Mouse (Mus musculus): ENCODE data around the gene Nr3c2.

Nr3c2 gene

DNA sequence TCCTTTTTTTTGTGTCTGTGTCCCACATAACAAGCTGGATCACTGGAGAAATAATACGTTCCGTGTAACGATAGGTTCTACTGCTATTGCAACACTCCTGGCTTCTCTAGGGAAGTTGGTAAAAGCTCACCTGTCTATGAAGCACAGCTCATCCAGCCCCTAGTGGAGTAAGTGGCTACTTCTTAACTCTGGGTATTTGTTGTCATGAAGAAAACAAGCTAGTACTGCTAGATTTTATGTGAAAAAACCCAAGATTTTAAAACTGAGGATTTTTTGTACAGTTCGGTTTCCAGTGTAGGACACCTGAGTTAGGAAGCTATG is 271.2 kb downstream of the Nr3c2 start:
- DNase-seq (ENCODE audit: low spot score in 2 of 2), result no peak

DNA sequence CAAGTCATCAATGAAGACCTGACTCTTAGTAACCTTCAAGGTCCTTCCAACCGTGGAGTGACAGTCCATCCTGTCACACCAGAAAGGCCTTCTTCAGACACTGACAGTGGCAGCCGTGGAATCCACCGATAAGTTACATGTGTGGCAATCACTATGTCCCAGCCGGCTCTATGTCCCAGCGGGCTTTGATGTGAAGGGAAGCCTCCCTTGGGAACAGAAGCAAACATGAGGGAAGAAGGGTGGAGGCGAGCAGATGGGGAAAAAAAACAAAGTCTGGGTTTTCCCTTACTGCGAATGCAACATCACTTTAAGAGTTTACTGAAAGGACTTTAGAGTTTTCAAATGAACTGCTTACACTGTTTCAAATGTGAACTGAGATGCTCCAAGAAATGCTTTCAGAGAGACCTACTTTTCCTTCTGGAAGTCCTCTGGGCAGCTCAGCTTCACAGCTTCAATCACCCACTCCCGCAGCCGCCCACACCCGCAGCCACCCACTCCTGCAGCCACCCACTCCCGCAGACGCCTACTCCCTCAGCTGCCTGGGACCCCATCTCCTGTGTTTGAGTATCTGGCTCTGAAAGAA is 273.9 kb downstream of the Nr3c2 start:
- no peak for DNase-seq (ENCODE audit: low spot score in 2 of 2)

DNA sequence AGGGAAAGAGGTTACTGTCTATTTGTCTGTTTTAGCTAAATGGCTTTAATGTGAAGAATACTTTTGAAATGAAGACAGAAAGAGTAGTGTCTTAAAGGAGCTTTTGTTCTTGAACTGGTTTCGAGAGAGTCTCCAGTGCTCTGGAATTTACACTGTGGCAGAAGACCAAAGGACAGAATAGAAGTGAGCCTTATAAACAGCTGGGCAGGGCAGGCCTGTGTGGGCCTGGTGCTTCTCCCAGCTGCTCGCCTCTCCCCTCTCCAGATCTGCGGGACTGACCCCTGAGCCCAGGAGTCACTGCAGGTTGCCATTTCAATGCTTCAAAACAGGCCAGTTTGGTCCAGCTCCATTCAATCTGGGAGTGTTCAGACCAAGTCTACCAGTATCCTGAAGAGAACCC is 274.5 kb downstream of the Nr3c2 start:
- no peak for DNase-seq (ENCODE audit: low spot score in 2 of 2)

DNA sequence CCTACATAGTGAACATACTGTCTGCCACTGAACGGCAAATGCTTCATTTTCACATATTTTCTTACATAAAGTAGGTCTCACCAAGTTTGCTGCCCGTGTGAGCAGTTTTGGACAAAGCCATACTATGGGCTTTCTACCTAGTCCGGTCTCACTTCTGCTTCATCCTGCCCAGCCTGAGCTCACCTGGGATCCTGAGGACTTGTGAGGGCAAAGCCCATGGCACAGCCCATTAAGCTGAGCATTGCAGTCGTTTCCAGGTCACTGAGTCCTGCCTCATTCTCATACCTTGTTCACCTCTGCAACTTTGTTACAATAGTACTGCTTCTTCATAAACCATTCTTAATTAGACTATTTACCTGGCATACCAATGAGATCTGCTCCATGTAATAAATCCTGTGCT is 276.2 kb downstream of the Nr3c2 start:
- DNase-seq (ENCODE audit: low spot score in 2 of 2), result no peak

DNA sequence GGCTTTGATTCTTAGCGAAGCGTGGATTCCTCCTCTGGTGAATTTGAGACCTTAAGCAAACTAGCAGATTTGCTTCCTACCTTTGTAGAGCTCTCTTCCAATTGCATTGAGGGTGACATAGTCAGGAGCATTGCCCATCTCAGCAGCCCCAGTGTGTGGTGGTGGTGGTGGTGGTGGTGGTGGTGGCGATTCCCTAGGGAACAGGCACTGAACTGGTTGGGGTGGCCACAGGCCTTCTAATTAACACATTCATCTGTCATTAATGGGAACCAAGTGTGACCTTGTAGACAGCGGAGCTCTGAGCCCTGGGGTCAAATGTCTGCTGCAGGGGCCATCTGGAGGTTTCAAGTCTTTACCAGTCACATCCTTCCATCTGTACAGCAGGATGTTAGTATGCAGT is 277.1 kb downstream of the Nr3c2 start:
- DNase-seq (ENCODE audit: low spot score in 2 of 2), result no peak

DNA sequence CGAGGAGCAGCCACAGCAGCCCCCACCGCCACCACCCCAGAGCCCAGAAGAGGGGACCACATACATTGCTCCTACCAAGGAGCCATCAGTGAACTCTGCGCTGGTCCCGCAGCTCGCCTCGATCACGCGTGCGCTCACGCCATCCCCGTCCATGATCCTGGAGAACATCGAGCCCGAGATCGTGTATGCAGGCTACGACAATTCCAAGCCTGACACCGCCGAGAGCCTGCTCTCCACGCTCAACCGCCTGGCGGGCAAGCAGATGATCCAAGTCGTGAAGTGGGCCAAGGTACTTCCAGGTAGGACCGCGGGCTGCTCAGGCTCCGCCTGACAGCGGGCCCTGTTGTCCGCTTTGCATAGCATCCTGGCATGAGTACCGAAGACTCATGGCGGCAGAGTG is 286.6 kb downstream of the Nr3c2 start:
- DNase-seq (ENCODE audit: low spot score in 2 of 2), result no peak

DNA sequence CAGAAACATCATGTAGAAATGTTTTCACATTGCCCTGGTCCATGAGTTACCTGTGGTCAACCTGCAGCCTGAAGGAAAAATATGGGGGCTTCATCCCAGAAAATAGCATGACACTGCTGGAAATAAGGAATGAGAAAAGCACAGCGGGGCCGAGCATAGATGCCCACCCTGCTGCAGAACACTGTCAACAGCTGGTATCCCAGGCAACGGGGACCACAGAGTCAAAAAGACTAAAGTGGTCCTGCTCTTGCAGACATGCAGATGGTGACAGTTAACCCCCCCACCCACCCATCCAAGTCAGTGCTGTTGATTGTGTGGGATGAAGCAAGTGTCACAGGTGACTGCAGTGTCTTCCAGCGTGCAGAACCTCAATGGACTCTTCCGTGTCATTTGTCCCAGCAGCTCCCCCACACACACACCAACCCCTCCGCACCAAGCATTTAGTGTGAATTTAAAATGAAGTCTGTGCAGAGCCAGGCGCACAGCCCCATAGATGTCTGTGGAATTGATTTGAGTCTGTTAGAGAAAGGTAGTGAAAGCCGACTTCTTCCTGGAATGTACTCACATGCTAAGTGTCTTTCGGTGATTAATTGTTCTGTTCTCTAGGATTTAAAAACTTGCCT is 287.8 kb downstream of the Nr3c2 start:
- DNase-seq (ENCODE audit: low spot score in 2 of 2), result no peak

DNA sequence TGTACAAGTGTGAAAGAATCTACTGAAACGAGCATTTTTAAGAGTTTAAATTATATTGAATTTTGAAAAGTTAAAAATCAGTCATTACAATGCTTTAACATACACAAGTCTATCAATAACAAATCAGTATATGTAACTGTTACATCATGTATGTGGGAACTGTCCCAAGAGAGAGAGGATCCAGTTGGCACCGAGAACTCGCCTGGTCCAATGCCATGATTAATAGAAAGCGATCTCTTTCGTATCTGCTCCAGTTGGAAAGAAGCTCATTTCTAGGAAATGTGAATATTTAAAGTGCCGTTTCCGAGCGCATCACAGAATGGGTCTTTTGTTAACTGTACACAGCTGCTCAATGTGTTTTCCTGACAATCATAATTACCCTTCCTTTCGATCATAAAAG is 288.5 kb downstream of the Nr3c2 start:
- no peak for DNase-seq (ENCODE audit: low spot score in 2 of 2)

DNA sequence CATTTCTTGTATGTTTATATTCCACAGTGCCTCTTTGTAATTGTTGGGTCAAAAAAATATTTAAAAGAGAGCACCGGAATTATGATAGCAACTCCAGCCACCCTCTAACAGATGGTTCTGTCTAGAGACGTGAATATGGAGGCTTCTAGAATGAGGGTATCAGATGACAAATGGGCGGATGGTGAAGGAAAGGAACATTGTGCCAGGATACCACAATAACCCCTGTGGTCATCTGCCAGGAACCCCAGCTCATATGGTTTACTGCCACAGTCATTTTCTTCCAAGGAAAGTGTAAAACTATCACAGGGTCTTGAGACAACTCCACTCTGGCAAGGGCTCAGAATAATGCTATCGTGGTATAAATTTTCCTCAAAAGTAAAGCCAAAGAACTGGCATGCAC is 289.1 kb downstream of the Nr3c2 start:
- no peak for DNase-seq (ENCODE audit: low spot score in 2 of 2)

DNA sequence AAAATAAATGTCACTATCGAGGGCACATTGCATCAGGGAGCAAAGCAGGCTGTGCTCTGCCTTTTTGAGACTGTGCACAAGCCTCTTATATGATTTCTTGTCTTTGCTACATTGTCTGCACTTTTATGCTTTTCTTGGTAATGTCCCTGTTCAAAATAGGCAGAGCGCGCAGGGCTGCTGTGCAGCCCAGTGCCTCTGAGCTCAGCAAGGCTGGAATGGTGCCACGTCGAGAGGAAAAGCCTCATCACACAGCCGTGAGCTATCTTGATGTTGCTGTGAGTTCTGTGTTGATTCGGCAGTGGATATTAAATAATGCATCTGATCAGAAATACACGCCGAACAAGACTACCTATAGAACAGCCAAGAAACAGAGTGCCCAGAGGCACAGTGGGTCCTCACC is 290.1 kb downstream of the Nr3c2 start:
- no peak for DNase-seq (ENCODE audit: low spot score in 2 of 2)

DNA sequence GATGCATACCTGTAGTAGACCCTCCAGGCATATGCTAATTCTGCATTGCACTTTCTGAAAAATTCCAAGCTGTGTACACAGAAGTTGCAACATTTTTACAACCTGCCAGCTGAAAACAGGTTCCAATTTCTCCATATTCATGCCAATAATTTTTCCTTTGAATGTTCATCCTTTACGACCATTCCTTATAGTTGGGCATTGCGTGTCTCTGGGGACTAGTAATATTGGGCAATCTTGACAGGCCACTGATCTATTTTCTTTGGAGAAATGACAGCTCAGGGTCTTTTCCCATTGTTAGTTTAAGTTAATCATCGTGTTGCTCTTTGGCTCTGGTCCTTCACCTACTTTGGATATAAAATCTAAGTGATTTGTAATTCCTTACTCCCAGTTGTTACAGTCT is 291.2 kb downstream of the Nr3c2 start:
- no peak for DNase-seq (ENCODE audit: low spot score in 2 of 2)

DNA sequence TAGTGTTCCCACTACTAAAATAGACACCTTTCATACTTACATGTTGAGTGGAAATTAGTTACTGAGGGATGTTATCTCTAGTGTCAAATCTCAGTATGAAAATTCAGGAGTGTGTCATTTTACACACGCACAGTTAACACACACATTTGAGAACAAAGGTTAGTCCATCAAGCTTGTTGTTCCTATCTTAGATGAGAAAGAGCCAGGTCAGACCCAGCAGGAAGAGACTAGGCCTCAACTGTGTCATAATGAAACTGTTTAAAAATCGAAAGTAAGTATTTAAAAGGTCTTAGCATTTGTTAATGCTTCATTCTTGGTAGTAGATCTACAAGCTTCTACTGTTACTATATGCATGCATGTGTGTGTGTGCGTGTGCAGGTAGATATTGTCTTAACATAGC is 310.1 kb downstream of the Nr3c2 start:
- no peak for DNase-seq (ENCODE audit: low spot score in 2 of 2)

DNA sequence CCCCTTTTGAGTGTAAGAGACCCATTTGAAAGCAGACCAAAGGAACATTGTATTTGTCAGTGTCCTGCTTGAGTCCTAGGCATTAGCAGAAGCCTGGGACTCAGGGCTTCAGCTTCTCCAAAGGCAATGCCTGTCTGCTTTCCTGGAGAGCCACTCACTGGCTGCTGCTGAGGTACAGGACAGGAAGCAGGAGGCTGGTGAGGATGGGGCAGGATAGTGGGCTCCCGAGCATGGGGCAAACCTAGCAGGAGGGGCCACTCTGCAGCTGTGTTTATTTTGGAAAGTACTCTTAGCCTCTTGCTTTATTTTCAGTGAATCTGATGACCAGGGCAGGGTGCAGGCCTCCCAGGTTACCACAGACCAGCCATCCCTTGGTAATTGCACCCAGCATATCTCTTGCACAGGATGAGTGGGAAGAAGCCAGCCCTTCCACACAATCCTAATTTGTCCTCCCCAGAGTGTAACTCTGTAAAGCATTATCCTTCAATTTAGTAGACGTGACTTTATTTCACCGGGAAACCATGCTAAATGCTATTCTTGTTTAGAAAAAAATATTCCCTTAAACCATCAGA is 314.7 kb downstream of the Nr3c2 start:
- DNase-seq (ENCODE audit: low spot score in 2 of 2), result no peak

DNA sequence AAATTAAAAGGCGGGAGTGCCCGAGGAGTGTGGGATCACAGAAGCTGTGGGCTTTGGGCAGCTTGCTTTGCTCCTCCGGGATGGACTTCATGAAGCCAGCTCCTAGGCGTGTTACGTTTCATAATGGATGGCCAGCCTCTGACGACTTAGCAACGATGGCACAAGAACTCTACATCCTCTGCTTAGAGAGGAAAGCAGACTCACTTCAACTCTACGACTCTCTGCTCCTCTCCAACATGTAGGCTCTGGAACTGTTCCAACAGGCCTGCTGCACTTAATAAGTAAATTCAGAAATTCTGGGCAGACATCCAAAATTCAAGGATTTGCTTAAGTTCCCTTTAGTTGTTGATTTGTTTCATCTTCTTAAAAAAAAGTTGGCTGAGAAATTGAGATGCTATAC is 315.4 kb downstream of the Nr3c2 start:
- DNase-seq (ENCODE audit: low spot score in 2 of 2), result no peak

DNA sequence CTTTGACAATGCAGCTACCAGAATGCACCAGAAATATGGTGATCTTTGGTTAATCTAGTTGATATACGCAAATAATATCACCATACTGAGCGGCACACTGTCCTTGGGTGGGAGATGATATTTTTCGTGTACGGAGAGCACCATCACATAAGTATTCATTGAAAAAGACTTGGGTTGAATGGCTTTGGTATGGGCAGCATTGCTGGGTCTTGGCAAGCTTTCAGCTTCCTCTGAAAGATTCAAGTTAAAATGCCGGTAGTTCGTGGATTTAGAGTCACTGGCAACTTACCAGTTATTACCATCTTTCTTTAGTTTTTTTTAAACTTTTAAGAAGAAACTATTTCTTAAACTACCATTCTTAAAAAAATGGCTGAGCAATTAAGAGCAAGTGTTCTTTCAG is 315.9 kb downstream of the Nr3c2 start:
- DNase-seq (ENCODE audit: low spot score in 2 of 2), result no peak

DNA sequence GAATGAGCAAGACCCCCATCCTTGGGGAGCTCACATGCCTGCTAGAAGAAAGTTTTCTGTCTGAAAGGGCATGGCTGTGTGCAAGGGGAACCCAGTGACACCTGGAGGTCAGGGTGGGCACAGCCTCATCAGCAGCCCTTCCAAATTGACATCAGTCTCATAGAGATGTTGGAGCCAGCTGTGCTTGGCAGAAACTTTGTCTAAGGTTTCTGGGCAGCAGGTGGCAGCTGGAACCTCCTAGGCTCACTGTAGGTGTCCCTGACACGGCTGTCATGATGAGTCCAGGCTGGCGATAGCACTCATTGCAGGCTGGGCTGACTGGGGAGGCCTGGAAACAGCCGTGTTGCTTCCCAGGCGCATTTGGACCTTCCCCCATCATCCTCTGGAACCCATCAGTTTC is 323.9 kb downstream of the Nr3c2 start:
- no peak for DNase-seq (ENCODE audit: low spot score in 2 of 2)

DNA sequence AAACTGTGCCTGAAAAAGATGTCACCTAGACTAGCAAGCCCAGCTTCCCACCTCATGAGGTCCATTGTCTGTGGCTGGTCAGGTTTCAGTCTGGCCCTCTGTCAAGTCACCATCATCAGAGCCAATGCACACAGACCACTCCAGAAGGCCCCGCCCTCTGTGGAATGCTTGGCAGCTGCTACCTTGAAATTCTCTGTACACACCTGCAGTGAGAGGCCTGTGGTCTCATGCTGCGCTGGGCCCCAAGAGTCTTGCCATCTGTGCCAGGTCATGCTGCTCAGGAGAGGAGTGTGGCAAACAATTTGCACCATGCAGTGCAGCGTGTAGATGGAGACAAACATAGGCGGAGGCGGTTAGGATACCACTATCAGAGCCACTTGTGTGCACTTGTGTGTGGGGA is 328.5 kb downstream of the Nr3c2 start:
- DNase-seq (ENCODE audit: low spot score in 2 of 2), result peak; percentile 27 to 37

DNA sequence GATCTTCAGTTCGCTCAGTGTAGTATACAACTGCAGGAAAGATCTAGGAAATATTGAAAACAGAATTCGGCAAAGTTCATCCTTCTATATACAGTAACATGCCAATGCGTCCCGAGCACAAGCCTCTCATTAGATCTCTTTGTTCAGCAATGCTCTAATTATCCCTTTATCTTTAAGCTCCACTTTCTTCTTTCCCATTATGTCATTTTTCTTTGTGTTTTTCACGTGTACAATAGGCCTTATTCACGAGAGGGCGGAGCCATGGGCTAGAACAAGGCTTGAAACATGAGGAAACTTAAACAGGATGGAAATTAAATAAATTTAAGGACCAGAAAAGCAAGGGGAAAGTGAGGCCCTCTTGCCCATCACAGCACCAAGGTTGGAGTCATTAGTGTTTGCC is 329.4 kb downstream of the Nr3c2 start:
- DNase-seq (ENCODE audit: low spot score in 2 of 2), result no peak

DNA sequence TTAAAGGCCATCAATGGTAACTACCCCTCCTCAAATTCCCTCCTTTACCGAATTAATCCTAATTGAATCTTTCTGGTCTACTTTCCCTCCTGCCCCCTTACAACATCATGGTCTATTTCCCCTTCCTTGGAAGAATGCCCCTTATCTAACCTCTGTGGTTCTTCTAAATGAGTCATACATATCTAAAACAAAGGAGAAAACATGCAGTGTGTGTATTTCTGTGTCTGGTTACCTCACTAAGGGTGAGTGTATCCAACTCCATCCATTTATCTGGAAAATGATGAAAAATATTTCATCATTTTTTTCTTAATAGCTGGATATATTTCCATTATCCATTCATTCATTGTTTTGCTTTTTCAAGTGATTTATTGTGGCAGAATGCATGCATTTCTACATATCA is 332.0 kb downstream of the Nr3c2 start:
- no peak for DNase-seq (ENCODE audit: low spot score in 2 of 2)

DNA sequence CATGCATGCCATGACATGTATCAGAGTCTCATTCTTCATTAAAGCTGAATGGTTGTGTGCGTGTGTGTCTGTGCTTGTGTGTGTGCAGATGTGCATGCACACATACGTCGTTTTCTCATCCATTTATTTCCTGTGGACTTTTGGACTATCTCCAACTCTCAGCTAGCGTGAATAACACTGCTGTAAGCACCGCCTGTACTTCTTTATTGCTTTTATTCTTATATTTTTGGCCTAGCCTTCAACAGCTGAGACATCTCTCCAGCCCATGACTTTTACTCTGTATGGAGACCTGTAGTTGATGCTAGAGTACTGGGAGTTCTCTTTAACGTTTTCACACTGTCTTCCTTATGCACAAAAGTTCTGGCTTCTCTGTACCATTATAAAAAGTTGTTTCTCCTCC is 332.6 kb downstream of the Nr3c2 start:
- DNase-seq (ENCODE audit: low spot score in 2 of 2), result no peak

DNA sequence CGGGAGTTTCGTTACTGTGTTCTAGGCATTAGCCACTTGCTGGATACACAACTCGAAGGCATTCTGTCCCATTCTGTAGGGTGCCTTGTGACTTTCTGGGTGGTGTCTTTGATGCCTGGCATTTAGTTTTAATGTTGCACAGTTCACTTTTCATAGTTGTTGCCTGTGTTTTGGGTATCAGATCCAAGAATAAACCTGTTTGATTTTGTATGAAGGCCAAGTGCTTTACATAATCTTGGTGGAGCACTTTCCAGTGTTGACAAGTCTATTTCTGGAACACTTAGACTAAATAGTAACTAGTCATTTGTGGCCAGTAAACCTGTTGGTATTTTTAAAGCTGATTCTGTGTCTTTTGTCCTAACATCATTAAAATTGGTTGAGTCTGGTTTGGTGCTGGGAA is 333.2 kb downstream of the Nr3c2 start:
- no peak for DNase-seq (ENCODE audit: low spot score in 2 of 2)

DNA sequence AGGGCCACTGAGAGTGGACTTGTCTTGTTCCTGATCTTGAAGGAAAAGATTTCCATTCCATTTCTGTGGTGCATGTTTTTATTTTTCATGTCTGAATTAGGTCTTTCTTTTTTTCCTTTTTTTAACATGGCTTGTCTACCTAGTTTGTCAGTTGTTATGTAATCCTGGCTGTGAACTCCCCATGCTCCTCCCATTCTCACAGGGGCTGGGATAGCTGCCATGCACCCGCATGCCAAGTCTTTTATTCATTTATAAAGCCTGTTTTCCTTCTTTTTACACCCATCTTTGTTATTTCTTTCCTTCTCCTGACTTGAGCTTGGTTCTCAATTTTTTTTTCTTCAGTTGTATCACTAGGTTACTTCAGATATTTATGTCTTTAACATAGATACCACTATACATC is 337.5 kb downstream of the Nr3c2 start:
- DNase-seq (ENCODE audit: low spot score in 2 of 2), result no peak

DNA sequence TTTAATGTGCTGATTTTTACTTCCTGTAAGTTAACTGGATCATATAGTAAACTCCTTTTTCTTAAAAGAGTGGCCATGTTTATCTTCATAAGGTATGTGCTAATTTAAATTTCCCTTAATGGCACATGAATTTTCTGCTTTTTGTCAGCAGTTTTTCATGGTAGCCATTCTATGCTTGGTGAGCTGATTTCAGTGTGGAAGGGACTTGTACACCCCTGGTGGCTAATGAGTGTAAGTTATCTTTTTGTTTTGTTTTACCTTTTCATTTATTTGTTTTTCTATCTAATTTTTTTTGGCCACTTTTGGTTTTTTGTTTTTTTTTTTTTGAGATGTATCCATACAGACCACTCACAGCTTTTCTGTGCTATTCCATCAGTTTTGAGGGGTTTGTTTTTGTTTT is 340.2 kb downstream of the Nr3c2 start:
- no peak for DNase-seq (ENCODE audit: low spot score in 2 of 2)

DNA sequence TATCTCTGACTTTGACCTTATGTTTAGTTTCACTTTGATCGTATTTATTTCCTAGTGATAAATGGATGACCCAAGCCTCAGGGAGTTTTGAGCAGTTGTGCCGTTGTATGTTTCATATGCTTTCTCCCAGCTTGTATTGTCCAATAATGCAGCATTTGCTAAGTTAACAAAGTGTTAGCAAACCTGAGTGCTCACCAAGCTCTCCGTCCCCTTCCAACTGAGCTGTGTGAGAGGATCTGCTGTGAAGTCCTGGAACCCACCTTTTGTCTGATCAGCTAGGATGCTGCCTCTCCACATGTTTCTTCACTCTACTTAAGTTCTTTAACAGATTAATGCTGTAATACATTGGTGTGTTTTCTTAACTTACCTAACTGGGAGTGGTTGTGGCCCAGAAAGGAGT is 342.1 kb downstream of the Nr3c2 start:
- DNase-seq (ENCODE audit: low spot score in 2 of 2), result no peak
